Comparison of ENCODE assay signal across 31 mouse cellular contexts in the genomic region with DNA sequence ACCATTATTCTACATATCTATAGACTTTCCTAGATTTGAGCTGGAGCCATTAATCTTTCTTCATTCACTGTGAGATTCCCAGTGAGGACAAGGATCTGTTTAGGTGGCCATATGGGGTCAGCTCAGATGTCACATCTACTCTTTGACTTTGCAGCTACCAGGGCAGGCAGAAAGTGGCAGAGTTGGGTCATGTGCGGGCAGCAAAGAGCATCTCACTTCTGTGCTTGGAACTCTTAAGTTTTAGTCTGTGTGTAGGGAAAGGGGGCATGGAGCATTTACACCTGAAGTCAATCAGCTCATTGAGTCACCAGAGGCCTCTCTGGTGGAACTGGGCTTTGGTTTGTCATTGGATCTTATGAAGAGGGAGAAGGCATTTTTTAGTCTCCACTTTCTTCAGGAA.
"Had no signal": no experiment of that assay in that cellular context is flagged by ENCODE, and none has a peak within 500 bp of the region (broad histone marks: within the 10 kb centered on the region; RNA-seq: fewer than 3 reads in every experiment).

No protein-coding gene starts in this region.

- H3K27me3 ChIP-seq: limb, embryonic 12.5 days; limb, embryonic 13.5 days; limb, embryonic 15.5 days; liver, embryonic 12.5 days; liver, embryonic 13.5 days; liver, embryonic 15.5 days; lung, embryonic 15.5 days; megakaryocyte, embryonic 14.5 days; midbrain, embryonic 12.5 days; midbrain, embryonic 13.5 days; midbrain, embryonic 15.5 days; neural tube, embryonic 12.5 days had no signal

- H3K27ac ChIP-seq: left cerebral cortex, adult 2 months; limb, embryonic 10.5 days; limb, embryonic 12.5 days; limb, embryonic 13.5 days; limb, embryonic 15.5 days; liver, embryonic 12.5 days; liver, embryonic 13.5 days; liver, embryonic 14.5 days; liver, embryonic 15.5 days; lung, embryonic 15.5 days; macrophage; midbrain, embryonic 10.5 days; midbrain, embryonic 12.5 days; midbrain, embryonic 13.5 days; midbrain, embryonic 15.5 days; neural tube, embryonic 12.5 days had no signal

- H3K4me2 ChIP-seq: limb, embryonic 12.5 days; limb, embryonic 13.5 days; limb, embryonic 15.5 days; liver, embryonic 11.5 days; liver, embryonic 12.5 days; liver, embryonic 13.5 days; liver, embryonic 15.5 days; lung, embryonic 14.5 days; lung, embryonic 15.5 days; midbrain, embryonic 12.5 days; midbrain, embryonic 13.5 days; midbrain, embryonic 15.5 days; neural tube, embryonic 12.5 days had no signal

- H3K9me3 ChIP-seq: limb, embryonic 10.5 days; limb, embryonic 12.5 days; limb, embryonic 13.5 days; limb, embryonic 15.5 days; liver, embryonic 12.5 days; liver, embryonic 13.5 days; liver, embryonic 15.5 days; lung, embryonic 15.5 days; megakaryocyte, embryonic 14.5 days; midbrain, embryonic 10.5 days; midbrain, embryonic 12.5 days; midbrain, embryonic 13.5 days; midbrain, embryonic 15.5 days; neural tube, embryonic 12.5 days had no signal

- H3K36me3 ChIP-seq: limb, embryonic 10.5 days; limb, embryonic 12.5 days; limb, embryonic 13.5 days; limb, embryonic 15.5 days; liver, embryonic 12.5 days; liver, embryonic 13.5 days; liver, embryonic 15.5 days; lung, embryonic 15.5 days; midbrain, embryonic 10.5 days; midbrain, embryonic 12.5 days; midbrain, embryonic 13.5 days; midbrain, embryonic 15.5 days; neural tube, embryonic 12.5 days had no signal

- DNase-seq: left cerebral cortex, postnatal 4 days; liver; liver, embryonic 13.5 days; liver, postnatal 0 days; lung, adult 18-20 months; lung, adult 2 months; lung, embryonic 14.5 days; lung, postnatal 10 days; lung, postnatal 14 days; lung, postnatal 36 days; lung, postnatal 4 days had no signal

- ATAC-seq: liver, embryonic 12.5 days; liver, postnatal 0 days; lung, postnatal 0 days; midbrain, embryonic 13.5 days; midbrain, embryonic 15.5 days; midbrain, embryonic 16.5 days had no signal

- H3K9ac ChIP-seq: limb, embryonic 12.5 days; limb, embryonic 13.5 days; limb, embryonic 15.5 days; liver, embryonic 12.5 days; liver, embryonic 13.5 days; liver, embryonic 14.5 days; liver, embryonic 15.5 days; liver, postnatal 0 days; lung, embryonic 14.5 days; lung, embryonic 15.5 days; midbrain, embryonic 12.5 days; midbrain, embryonic 13.5 days; midbrain, embryonic 15.5 days; neural tube, embryonic 12.5 days had no signal

- H3K4me3 ChIP-seq: left cerebral cortex, adult 2 months; limb, embryonic 10.5 days; limb, embryonic 12.5 days; limb, embryonic 13.5 days; limb, embryonic 15.5 days; liver, embryonic 12.5 days; liver, embryonic 13.5 days; liver, embryonic 15.5 days; lung, embryonic 15.5 days; megakaryocyte, embryonic 14.5 days; midbrain, embryonic 10.5 days; midbrain, embryonic 12.5 days; midbrain, embryonic 13.5 days; midbrain, embryonic 15.5 days; myocyte; neural tube, embryonic 12.5 days had no signal

- H3K4me1 ChIP-seq: limb, embryonic 12.5 days; limb, embryonic 15.5 days; liver, embryonic 12.5 days; liver, embryonic 13.5 days; liver, embryonic 15.5 days; lung, embryonic 15.5 days; megakaryocyte, embryonic 14.5 days; midbrain, embryonic 10.5 days; midbrain, embryonic 12.5 days; neural tube, embryonic 12.5 days had no signal
